Mouse (Mus musculus): ENCODE data around the gene Ppfibp1. TPM values are rescaled to one million over a fixed set of nuclear protein-coding genes. Genes with fewer than 3 reads are reported as not detected.

The Ppfibp1 gene
- polyA plus RNA-seq, 1 experiment from 2014 or later: 17.8 TPM

DNA sequence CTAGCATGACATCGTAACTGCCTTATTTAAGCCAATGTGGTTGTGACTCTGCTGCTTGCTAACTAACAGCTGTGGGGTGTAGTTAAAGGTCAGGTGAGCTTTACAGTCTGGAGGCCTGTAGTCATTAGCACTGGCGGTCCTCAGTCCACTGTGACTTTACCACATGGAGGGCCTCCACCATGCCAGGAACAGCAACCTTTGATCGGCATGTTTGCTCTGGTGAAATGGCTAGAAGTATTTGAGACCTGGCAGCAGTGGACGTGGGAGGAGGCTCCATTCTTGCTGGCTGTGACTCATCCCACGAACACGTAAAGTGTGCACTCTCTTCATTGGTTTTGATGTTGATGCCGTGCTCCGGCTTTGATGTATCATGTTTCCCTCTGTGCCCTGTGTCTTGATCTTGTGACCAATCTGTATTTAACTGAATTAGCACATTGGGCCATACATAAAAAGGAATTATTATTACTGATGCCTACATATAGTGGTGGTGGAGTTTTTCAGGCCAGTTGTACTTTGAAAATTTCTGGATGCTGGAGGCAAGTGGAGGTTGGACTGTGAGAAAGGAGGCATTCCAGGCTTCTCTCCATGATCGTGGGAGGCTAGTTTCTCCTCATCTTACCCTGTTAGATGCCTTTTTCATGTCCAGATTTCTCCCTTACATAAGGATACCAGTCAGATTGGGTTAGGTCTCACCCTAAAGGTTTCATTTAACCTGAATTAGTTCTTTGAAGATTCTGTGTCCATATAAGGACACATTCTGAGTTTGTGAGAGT lies 71.8 kb downstream of the Ppfibp1 start:
- H3K4me1 ChIP-seq (replicated peaks; ENCODE audit: control insufficient read depth, insufficient read depth, low read length): no peaks in the 10 kb centered on the region; the same call in 1 of the 2 replicates
- H3K9ac ChIP-seq (replicated peaks; ENCODE audit: low read depth, low read length): no peak overlapping the region
- no peaks in the 10 kb centered on the region for H3K27me3 ChIP-seq (replicated peaks; ENCODE audit: control insufficient read depth, insufficient read depth, low read length)
- no peak overlapping the region for H3K27ac ChIP-seq (ENCODE audit: low read length)
- WGBS: 89% methylated on average over 9 of the region's 9 CpGs
- no peak overlapping the region for H3K4me3 ChIP-seq (replicated peaks; ENCODE audit: low read length)
- no peaks in the 10 kb centered on the region for H3K36me3 ChIP-seq (ENCODE audit: control insufficient read depth, insufficient read depth)
- H3K9me3 ChIP-seq (ENCODE audit: control insufficient read depth, low read length): no peaks in the 10 kb centered on the region
- ATAC-seq: no peak
- H3K4me2 ChIP-seq (ENCODE audit: low read length): no peak overlapping the region

DNA sequence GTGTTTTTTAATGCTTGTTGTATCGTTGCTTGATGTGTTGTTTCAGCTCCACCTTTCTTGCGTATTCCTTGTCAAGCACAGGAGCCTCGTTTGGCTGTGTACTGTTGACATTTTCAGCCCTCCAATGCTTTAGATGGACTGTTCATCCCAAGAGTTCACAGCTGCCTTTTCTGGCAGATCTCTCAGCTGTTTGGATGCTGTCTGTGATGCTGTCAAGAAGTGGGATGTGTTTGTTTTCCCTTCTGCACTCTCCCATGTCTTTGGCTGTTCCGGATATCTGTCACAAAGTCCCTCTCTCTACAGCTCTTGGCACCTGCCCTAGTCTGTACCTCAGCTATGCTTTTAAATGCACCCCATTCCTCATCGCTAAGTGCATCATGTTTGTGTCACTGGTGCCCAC lies 72.7 kb downstream of the Ppfibp1 start:
- H3K27ac ChIP-seq (ENCODE audit: low read length): no peak overlapping the region
- no peak for ATAC-seq
- 70% methylated on average over 5 of the region's 5 CpGs for WGBS

DNA sequence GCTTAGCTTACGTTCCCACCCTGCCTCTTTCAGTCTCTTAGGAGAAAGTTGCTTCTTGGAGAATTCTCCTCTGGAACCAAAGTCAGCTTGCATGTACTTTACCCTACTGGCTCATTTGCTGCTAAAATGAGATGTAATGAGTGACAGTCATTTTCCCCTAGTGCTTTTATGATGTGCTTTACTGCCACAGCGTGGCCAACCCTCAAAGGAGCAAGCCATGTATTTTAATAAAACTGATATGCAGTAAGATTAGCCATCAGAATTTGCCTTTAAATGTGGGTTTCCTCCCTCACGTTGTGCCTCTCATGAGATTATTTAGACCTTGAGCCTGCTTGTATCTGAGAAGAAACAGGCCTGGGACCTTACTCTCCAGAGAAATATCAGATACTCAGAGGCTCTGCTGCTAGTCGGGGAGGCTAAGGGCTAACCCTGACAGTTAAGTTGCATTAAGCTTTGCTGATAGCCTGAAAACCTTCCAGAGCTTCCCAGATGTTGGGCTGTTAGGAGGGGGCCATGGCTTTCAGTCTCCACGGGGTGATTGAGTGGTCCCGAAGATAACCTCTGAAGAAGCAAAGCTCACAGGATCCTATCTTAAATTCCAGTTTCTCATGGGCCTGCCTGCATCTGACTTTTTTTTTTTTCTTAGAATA lies 73.7 kb downstream of the Ppfibp1 start:
- Histone ChIP-seq H3K9me3 (ENCODE audit: control insufficient read depth, low read length) (no peaks in the 10 kb centered on the region), H3K4me1 (replicated peaks; ENCODE audit: control insufficient read depth, insufficient read depth, low read length) (no peaks in the 10 kb centered on the region), H3K4me3 (replicated peaks; ENCODE audit: low read length) (no peak overlapping the region), H3K4me2 (ENCODE audit: low read length) (no peak overlapping the region), H3K36me3 (ENCODE audit: control insufficient read depth, insufficient read depth) (no peaks in the 10 kb centered on the region), H3K27me3 (replicated peaks; ENCODE audit: control insufficient read depth, insufficient read depth, low read length) (no peaks in the 10 kb centered on the region), H3K9ac (replicated peaks; ENCODE audit: low read depth, low read length) (no peak overlapping the region), H3K27ac (ENCODE audit: low read length) (no peak overlapping the region)
- no peak for ATAC-seq
- WGBS: 86% methylated on average over 6 of the region's 6 CpGs

More for the DNA sequence above, 72.7 kb downstream of the Ppfibp1 start:
- no peak overlapping the region for H3K9ac ChIP-seq (replicated peaks; ENCODE audit: low read depth, low read length)
- no peaks in the 10 kb centered on the region for H3K36me3 ChIP-seq (ENCODE audit: control insufficient read depth, insufficient read depth)
- no peaks in the 10 kb centered on the region for H3K27me3 ChIP-seq (replicated peaks; ENCODE audit: control insufficient read depth, insufficient read depth, low read length)
- no peaks in the 10 kb centered on the region; the same call in 1 of the 2 replicates for H3K4me1 ChIP-seq (replicated peaks; ENCODE audit: control insufficient read depth, insufficient read depth, low read length)
- H3K4me3 ChIP-seq (replicated peaks; ENCODE audit: low read length): no peak overlapping the region
- no peak overlapping the region for H3K4me2 ChIP-seq (ENCODE audit: low read length)
- no peaks in the 10 kb centered on the region for H3K9me3 ChIP-seq (ENCODE audit: control insufficient read depth, low read length)

DNA sequence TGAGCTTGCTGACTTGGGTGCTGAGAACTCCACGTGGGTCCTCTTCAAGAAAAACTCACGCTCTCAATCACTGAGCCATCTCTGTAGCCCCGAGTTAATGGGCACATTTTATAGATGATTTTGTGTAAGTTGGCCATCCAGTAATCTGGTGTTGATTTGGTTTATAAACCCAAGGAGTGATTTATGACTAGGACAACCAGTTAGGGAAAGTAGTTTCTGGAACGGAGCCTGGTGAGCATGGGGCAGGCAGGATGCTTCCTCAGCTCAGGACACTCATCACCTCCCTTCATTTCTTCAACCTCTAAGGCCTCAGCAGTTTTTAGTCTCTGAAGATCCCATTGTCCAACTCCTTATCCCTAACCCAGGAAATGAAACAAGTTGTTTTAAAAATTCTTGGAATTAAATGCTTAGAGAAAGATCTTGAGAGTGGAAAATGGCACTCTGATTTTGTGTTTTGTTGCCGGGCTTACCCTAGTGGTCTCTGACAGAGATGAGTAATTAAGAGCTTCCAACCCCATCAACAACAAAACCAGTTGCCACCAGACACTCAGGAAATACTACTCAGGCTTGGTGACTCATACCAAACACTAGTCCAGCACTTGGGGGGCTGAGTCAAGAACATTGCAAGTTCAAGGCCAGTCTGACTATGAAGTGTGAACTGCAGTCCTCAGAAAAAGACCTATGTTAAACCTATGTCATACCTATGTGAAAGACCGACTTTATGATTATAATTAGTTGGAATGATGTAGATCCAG lies 75.3 kb downstream of the Ppfibp1 start:
- H3K27ac ChIP-seq (ENCODE audit: low read length): no peak overlapping the region
- WGBS: 93% methylated on average over 6 of the region's 6 CpGs
- no peak overlapping the region for H3K9ac ChIP-seq (replicated peaks; ENCODE audit: low read depth, low read length)
- H3K4me3 ChIP-seq (replicated peaks; ENCODE audit: low read length): no peak overlapping the region
- H3K9me3 ChIP-seq (ENCODE audit: control insufficient read depth, low read length): no peaks in the 10 kb centered on the region
- no peak for ATAC-seq
- no peaks in the 10 kb centered on the region for H3K4me1 ChIP-seq (replicated peaks; ENCODE audit: control insufficient read depth, insufficient read depth, low read length)
- no peaks in the 10 kb centered on the region for H3K36me3 ChIP-seq (ENCODE audit: control insufficient read depth, insufficient read depth)
- H3K4me2 ChIP-seq (ENCODE audit: low read length): no peak overlapping the region
- no peaks in the 10 kb centered on the region for H3K27me3 ChIP-seq (replicated peaks; ENCODE audit: control insufficient read depth, insufficient read depth, low read length)

DNA sequence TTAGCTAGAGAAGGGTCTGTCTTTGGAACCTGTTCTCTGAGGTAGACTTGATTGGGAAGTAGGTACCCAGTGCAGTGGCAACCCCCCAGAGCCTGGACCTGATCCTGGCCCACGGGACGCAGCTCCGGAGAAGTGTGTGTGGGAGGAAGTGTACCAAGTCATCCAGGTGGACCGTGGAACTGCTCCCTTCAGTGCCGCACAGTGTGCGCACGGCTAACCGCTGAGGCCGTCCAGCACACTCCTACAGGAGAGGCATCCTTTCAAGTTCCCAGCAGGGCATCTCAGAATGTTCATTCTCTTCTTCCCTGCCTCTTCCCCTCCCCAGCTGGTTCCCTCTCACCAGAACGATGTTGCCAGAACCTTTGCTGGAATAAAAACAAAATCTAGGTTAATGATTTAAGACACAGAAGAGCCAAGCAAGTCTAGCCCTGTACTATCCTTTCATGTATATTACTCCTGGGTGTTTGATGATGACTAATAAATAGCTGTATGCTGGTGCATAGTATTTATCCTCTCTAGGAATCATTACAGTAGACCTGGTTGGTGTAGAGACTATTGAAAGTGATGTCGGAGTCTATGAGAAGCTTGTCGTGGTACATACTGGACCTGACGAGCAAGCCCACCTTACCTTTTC lies 77.0 kb downstream of the Ppfibp1 start:
- Histone ChIP-seq H3K36me3 (ENCODE audit: control insufficient read depth, insufficient read depth) (no peaks in the 10 kb centered on the region), H3K9ac (replicated peaks; ENCODE audit: low read depth, low read length) (no peak overlapping the region), H3K4me2 (ENCODE audit: low read length) (no peak overlapping the region), H3K27me3 (replicated peaks; ENCODE audit: control insufficient read depth, insufficient read depth, low read length) (no peaks in the 10 kb centered on the region), H3K9me3 (ENCODE audit: control insufficient read depth, low read length) (no peaks in the 10 kb centered on the region), H3K4me1 (replicated peaks; ENCODE audit: control insufficient read depth, insufficient read depth, low read length) (no peaks in the 10 kb centered on the region), H3K4me3 (replicated peaks; ENCODE audit: low read length) (no peak overlapping the region), H3K27ac (ENCODE audit: low read length) (no peak overlapping the region)
- ATAC-seq: no peak
- 72% methylated on average over 13 of the region's 13 CpGs for WGBS

DNA sequence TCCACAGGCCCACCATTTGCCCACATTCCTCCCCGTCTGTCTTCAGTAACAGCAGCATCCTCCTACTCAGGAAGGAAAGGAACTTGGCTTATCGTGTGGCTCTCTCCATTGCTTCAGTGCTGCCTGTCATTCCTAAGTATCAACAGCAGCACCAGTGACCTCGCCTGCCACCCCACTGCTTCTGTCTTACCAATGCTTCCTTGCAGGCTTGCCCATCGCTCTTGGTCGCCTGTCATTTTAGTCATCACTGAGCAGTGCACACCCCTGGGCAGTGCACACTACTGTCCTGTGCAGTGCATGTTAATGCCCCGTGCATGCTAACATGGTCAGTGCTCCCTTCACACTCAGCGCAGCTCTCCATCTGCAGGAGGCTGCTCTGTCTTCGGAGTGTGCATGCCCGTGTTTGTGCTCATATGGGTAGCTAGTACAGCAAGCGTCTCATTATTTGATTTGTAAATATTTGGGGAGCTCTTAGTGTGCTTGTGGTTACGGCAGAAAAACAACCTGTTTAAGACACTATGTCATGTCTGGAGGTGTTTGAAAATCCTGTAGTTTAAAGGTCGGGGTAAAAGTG lies 78.2 kb downstream of the Ppfibp1 start:
- no peak overlapping the region for H3K27ac ChIP-seq (ENCODE audit: low read length)
- 83% methylated on average over 12 of the region's 12 CpGs for WGBS
- no peaks in the 10 kb centered on the region for H3K27me3 ChIP-seq (replicated peaks; ENCODE audit: control insufficient read depth, insufficient read depth, low read length)
- no peak overlapping the region for H3K4me3 ChIP-seq (replicated peaks; ENCODE audit: low read length)
- no peaks in the 10 kb centered on the region for H3K36me3 ChIP-seq (ENCODE audit: control insufficient read depth, insufficient read depth)
- no peak overlapping the region for H3K9ac ChIP-seq (replicated peaks; ENCODE audit: low read depth, low read length)
- H3K4me2 ChIP-seq (ENCODE audit: low read length): no peak overlapping the region
- no peaks in the 10 kb centered on the region for H3K9me3 ChIP-seq (ENCODE audit: control insufficient read depth, low read length)
- ATAC-seq: no peak
- no peaks in the 10 kb centered on the region for H3K4me1 ChIP-seq (replicated peaks; ENCODE audit: control insufficient read depth, insufficient read depth, low read length)

DNA sequence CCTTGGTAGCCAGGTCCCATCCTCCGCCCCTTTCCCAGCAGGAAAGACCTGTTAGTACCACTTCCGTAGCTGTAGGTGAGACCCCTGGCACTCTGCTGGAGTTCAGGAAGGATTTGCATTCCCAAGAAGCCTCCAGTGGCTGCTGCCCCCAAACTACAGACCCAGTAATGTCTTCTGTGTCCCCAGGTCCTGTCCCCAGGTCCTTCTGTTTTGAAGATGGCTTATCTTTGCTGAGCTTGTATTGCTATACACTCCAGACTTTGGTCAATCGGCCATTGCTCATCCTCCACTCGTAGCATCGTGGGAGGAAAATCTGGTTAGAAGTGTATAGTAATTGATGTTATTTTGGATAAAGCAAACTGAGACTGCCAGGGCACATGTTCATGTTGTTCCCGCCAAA lies 79.5 kb downstream of the Ppfibp1 start:
- Histone ChIP-seq H3K4me2 (ENCODE audit: low read length) (no peak overlapping the region), H3K4me1 (replicated peaks; ENCODE audit: control insufficient read depth, insufficient read depth, low read length) (no peaks in the 10 kb centered on the region), H3K27ac (ENCODE audit: low read length) (no peak overlapping the region), H3K4me3 (replicated peaks; ENCODE audit: low read length) (no peak overlapping the region), H3K9ac (replicated peaks; ENCODE audit: low read depth, low read length) (no peak overlapping the region), H3K27me3 (replicated peaks; ENCODE audit: control insufficient read depth, insufficient read depth, low read length) (no peaks in the 10 kb centered on the region), H3K9me3 (ENCODE audit: control insufficient read depth, low read length) (no peaks in the 10 kb centered on the region), H3K36me3 (ENCODE audit: control insufficient read depth, insufficient read depth) (no peaks in the 10 kb centered on the region)
- ATAC-seq: no peak
- 66% methylated on average over 6 of the region's 6 CpGs for WGBS

DNA sequence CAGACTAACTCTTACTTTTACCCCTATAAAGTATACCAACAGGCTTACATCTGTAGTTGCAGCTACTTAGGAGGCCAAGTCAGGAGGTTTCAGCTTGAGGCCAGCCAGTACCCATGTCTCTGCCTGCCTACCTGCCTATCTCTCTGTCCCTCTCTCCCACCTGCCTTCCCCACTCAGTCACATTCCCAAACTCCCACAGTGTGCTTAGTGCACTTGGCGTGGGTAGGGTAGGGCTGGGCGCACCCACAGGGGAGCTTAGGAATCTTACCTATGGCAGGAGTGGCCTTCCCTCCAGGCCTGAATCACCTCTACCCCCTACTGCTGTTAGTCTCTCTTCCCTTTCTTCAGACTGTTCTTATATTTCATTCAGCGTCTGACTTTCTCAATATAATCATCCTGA lies 82.5 kb downstream of the Ppfibp1 start:
- WGBS: 67% methylated on average over 3 of the region's 3 CpGs
- no peak overlapping the region for H3K27ac ChIP-seq (ENCODE audit: low read length)
- no peak for ATAC-seq

DNA sequence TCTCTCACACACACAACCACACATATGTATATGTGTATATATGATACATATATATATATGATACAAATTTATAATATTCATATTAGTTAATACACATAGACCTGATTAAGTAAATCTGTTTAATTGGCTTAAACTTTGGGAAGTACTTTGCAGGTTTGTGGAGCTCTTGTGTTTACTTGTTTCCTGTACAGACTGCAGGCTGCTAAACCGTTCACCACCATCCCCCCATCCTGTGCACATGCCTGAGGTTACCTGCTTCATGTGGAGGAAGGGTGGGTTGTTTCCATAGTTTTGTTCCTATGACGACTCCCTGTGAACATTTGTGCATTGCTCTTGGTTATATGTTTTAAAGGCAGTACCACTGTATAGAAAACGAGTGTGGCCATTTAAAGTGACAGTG lies 83.1 kb downstream of the Ppfibp1 start:
- Histone ChIP-seq H3K36me3 (ENCODE audit: control insufficient read depth, insufficient read depth) (no peaks in the 10 kb centered on the region), H3K9me3 (ENCODE audit: control insufficient read depth, low read length) (no peaks in the 10 kb centered on the region), H3K27ac (ENCODE audit: low read length) (no peak overlapping the region), H3K4me3 (replicated peaks; ENCODE audit: low read length) (no peak overlapping the region), H3K9ac (replicated peaks; ENCODE audit: low read depth, low read length) (no peak overlapping the region), H3K4me1 (replicated peaks; ENCODE audit: control insufficient read depth, insufficient read depth, low read length) (no peaks in the 10 kb centered on the region), H3K27me3 (replicated peaks; ENCODE audit: control insufficient read depth, insufficient read depth, low read length) (no peaks in the 10 kb centered on the region), H3K4me2 (ENCODE audit: low read length) (no peak overlapping the region)
- no peak for ATAC-seq
- WGBS: 41% methylated on average over 3 of the region's 3 CpGs

More for the DNA sequence above, 82.5 kb downstream of the Ppfibp1 start:
- Histone ChIP-seq H3K27me3 (replicated peaks; ENCODE audit: control insufficient read depth, insufficient read depth, low read length) (no peaks in the 10 kb centered on the region), H3K9ac (replicated peaks; ENCODE audit: low read depth, low read length) (no peak overlapping the region), H3K4me2 (ENCODE audit: low read length) (no peak overlapping the region), H3K36me3 (ENCODE audit: control insufficient read depth, insufficient read depth) (no peaks in the 10 kb centered on the region), H3K4me1 (replicated peaks; ENCODE audit: control insufficient read depth, insufficient read depth, low read length) (no peaks in the 10 kb centered on the region), H3K9me3 (ENCODE audit: control insufficient read depth, low read length) (no peaks in the 10 kb centered on the region), H3K4me3 (replicated peaks; ENCODE audit: low read length) (no peak overlapping the region)

Data from forebrain, embryonic 16.5 days (tissue).